Mouse (Mus musculus): ENCODE measurements at regions not wholly inside any gene's neighbourhood (a gene's known extent, or its start where the extent isn't known, plus 50 kb on each side); places are given as distances from the start of the nearest gene placed in this dataset.

DNA sequence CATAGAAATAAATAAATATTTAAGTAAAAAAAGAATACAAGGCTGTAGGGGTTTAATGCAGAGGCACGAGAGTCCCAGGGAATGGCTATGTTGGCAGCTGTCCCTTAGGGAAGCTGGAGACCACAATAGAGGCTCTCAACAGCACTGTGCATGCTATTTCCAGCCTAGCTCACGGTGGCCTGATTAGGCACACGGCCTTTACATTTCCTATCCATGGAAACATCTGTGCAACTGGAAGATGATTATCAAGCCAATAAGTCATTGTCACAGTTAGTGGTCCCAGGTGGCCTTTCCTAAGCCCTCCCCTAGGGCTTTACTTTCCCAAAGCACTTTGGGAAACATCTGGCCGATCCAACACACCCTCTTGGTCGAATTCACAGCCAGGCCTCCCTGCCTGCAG lies 235.9 kb upstream of the Tgfbr2 start:
- Histone ChIP-seq H3K4me2 (replicated peaks) (no peak overlapping the region), H3K4me3 (no peak overlapping the region), H3K9me3 (no peaks in the 10 kb centered on the region), H3K27me3 (no peaks in the 10 kb centered on the region), H3K27ac (replicated peaks) (no peak overlapping the region), H3K36me3 (no peaks in the 10 kb centered on the region), H3K9ac (replicated peaks) (no peak overlapping the region), H3K4me1 (no peaks in the 10 kb centered on the region)
- 76% methylated on average over 5 of the region's 5 CpGs for WGBS
- no peak for ATAC-seq (replicated peaks)

DNA sequence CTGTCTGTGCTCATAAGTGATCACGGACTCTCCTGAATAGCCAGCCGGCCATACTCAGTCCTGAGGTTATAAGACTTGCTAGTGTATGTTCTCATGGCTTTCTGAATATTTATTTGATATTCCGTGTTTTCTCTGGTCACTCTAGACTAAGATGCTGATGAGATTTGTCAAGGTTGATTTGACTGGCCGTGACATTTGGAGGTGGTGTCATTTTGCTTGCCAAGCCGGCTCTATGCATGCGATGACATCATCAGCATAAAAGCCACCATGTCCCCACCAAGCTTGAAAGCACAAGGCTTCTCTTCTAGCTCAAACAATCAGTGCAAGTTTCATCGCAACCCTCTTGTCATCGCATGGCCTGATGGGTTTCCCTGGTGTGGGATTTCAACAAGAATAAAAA lies 235.3 kb upstream of the Tgfbr2 start:
- H3K4me1 ChIP-seq, result no peaks in the 10 kb centered on the region
- WGBS, result 96% methylated on average over 8 of the region's 8 CpGs
- no peak overlapping the region for H3K27ac ChIP-seq (replicated peaks)
- no peaks in the 10 kb centered on the region for H3K27me3 ChIP-seq
- H3K9ac ChIP-seq (replicated peaks), result no peak overlapping the region
- ATAC-seq (replicated peaks), result no peak
- no peaks in the 10 kb centered on the region for H3K9me3 ChIP-seq
- H3K4me3 ChIP-seq, result no peak overlapping the region
- H3K4me2 ChIP-seq (replicated peaks), result no peak overlapping the region
- no peaks in the 10 kb centered on the region for H3K36me3 ChIP-seq

DNA sequence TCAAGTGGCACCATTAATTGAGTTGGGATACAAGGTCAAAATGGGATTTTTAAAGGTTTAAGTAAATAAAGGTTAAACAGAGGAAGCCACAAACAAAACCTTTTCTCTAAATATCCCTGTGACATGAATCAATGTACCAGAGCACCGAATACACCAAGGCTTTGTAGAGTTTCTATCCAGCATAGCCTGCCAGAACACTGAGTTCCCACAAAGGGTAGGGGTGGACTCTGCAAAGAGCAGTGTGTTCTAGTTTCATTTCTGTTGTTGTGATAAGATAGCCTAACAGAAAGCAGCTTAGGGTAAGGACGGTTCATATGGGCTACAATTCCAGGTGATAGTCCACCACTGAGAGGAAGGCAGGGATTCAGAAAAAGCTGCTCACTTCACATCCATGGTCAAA lies 233.0 kb upstream of the Tgfbr2 start:
- Histone ChIP-seq H3K9me3 (no peaks in the 10 kb centered on the region), H3K27ac (replicated peaks) (no peak overlapping the region), H3K27me3 (no peaks in the 10 kb centered on the region), H3K36me3 (no peaks in the 10 kb centered on the region), H3K4me1 (no peaks in the 10 kb centered on the region), H3K4me2 (replicated peaks) (no peak overlapping the region), H3K4me3 (no peak overlapping the region), H3K9ac (replicated peaks) (no peak overlapping the region)
- ATAC-seq (replicated peaks), result no peak
- 82% methylated on average over 2 of the region's 2 CpGs for whole genome bisulfite sequencing

DNA sequence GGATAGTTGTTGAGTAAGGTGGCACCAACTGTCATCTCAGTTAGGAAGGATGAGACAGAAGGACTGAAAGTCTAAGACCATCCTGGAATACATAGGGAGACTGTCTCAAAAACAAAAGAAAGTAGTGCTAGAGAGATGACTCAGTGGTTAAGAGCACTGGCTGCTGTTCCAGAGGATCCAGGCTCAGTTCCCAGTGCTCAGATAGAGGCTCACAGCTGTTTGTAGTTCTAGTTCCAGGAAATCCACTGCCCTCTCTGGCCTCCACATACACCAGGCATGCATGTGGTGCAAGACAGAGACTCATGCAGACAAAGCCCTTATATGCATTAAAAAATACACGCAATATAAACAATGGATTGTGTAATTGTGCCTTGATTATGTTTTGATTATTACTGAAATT lies 229.9 kb upstream of the Tgfbr2 start:
- H3K36me3 ChIP-seq, result no peaks in the 10 kb centered on the region
- H3K4me1 ChIP-seq, result no peaks in the 10 kb centered on the region
- no peak for ATAC-seq (replicated peaks)
- H3K9ac ChIP-seq (replicated peaks), result no peak overlapping the region
- no peak overlapping the region for H3K4me3 ChIP-seq
- no peaks in the 10 kb centered on the region for H3K9me3 ChIP-seq
- H3K27me3 ChIP-seq, result no peaks in the 10 kb centered on the region
- 88% methylated on average over 1 of the region's 1 CpGs for WGBS
- H3K4me2 ChIP-seq (replicated peaks), result no peak overlapping the region
- H3K27ac ChIP-seq (replicated peaks), result no peak overlapping the region

DNA sequence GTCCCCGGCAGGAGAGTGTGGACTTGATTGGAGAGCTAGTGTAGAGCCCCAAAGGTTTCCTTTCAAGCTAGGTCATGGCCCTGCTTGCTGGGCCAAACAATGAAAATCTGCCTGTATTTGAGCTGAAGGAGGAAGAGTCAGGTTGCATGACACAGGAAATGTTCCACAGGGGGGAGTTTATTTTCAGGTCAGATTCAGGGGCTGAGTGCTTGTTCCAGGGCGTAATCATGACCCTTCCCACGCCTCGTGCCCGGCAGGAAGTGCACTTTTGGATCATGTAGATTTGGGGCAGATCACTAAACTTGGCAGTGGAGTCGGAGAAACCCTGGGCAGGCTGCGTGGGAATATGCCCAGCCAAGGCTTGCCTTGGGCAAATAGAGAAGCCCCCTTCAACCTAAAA lies 226.7 kb upstream of the Tgfbr2 start:
- no peaks in the 10 kb centered on the region for H3K27me3 ChIP-seq
- no peaks in the 10 kb centered on the region for H3K4me1 ChIP-seq
- no peaks in the 10 kb centered on the region for H3K9me3 ChIP-seq
- H3K4me2 ChIP-seq (replicated peaks), result no peak overlapping the region
- H3K4me3 ChIP-seq, result no peak overlapping the region
- H3K36me3 ChIP-seq, result no peaks in the 10 kb centered on the region
- H3K9ac ChIP-seq (replicated peaks), result no peak overlapping the region
- no peak for ATAC-seq (replicated peaks)
- WGBS, result 90% methylated on average over 7 of the region's 7 CpGs
- no peak overlapping the region for H3K27ac ChIP-seq (replicated peaks)

DNA sequence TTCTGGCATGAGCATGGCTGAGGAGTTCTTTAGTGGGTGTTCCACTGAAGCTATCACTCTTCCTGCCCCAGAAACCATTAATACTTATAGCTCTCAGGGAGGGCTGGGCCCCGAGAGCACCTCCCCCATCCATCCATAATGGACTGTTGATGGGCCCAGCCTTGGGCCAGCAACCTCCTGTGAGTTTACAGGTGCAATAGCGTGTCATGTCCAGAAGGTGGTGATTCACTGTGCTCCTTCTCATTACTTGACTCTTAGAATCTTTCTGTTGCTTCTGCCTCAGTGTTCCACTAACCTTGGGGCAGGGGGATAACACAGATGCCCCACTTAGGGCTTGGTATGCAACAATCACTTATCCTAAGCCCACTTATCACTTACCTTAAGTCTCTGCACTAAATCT lies 225.1 kb upstream of the Tgfbr2 start:
- no peak overlapping the region for H3K27ac ChIP-seq (replicated peaks)
- H3K9ac ChIP-seq (replicated peaks), result no peak overlapping the region
- no peaks in the 10 kb centered on the region for H3K9me3 ChIP-seq
- no peaks in the 10 kb centered on the region for H3K27me3 ChIP-seq
- no peak overlapping the region for H3K4me2 ChIP-seq (replicated peaks)
- no peak overlapping the region for H3K4me3 ChIP-seq
- ATAC-seq (replicated peaks), result no peak
- H3K4me1 ChIP-seq, result no peaks in the 10 kb centered on the region
- H3K36me3 ChIP-seq, result no peaks in the 10 kb centered on the region
- 46% methylated on average over 2 of the region's 2 CpGs for WGBS

DNA sequence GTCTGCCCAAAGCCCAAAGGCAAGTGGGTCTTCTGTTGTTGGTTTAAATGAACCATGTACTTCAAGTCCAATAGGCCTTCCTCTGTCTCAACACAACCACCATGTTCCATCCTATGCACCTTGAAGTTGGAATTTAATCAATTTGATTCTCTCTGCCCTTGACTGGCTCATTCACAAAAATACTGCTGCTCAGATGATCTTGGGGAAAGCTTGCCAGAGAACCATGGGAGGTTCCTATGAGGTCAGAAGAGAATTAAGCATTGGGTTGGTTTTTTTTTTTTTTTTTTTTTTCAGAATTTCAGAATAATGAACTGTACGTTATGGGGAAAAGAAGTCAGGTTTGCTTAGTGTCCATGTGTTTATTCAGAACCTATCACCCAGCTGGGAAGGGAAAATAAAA lies 224.1 kb upstream of the Tgfbr2 start:
- Histone ChIP-seq H3K4me3 (no peak overlapping the region), H3K27ac (replicated peaks) (no peak overlapping the region), H3K4me1 (no peaks in the 10 kb centered on the region), H3K9ac (replicated peaks) (no peak overlapping the region), H3K9me3 (no peaks in the 10 kb centered on the region), H3K36me3 (no peaks in the 10 kb centered on the region), H3K27me3 (no peaks in the 10 kb centered on the region), H3K4me2 (replicated peaks) (no peak overlapping the region)
- 83% methylated on average over 1 of the region's 1 CpGs for WGBS
- no peak for ATAC-seq (replicated peaks)

DNA sequence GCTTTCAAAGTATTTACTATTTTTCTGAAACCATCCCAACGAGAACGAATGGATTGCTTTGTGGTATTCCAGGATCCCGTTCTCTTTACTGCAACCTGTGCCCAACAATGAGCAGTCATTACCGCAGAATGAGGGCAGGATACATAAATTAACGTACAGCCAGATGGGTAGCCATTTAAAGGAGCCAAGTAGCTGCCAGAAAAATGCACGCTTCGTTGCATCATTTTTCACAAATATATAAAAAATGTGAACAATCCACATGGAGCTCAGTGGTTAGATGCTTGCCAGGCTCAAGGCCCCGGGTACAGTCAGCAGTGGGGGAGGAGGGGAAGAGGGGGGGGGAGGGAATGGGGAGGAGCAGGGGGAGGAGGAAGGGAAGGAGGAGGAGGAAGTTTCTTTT lies 217.1 kb upstream of the Tgfbr2 start:
- WGBS, result 28% methylated on average over 8 of the region's 8 CpGs
- no peak overlapping the region for H3K9ac ChIP-seq (replicated peaks)
- no peak overlapping the region for H3K27ac ChIP-seq (replicated peaks)
- H3K4me1 ChIP-seq, result peaks cover 11% of the 10 kb centered on the region
- H3K4me3 ChIP-seq, result no peak overlapping the region
- peak; percentile 84 for ATAC-seq (replicated peaks)
- H3K36me3 ChIP-seq, result no peaks in the 10 kb centered on the region
- no peaks in the 10 kb centered on the region for H3K27me3 ChIP-seq
- H3K9me3 ChIP-seq, result no peaks in the 10 kb centered on the region
- no peak overlapping the region for H3K4me2 ChIP-seq (replicated peaks)

DNA sequence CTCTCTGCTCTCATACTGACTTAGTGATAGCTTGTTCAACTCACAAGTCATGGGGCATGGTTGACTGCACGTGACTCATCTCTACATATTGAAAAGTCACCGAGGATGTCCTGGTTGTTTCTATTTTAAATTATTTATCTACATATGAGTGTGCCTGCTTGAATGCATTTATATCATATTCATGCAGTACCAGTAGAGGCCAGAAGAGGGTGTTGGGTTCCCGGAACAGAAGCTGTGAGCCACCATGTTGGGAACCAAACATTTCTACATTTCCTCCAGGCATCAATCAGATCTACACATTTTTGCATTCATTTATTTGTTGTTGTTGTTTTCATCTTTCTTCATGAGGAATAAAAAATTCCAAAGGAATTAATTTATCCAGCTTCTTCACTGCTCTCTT lies 214.6 kb upstream of the Tgfbr2 start:
- Histone ChIP-seq H3K9ac (replicated peaks) (no peak overlapping the region), H3K36me3 (no peaks in the 10 kb centered on the region), H3K4me3 (no peak overlapping the region), H3K9me3 (no peaks in the 10 kb centered on the region), H3K4me2 (replicated peaks) (no peak overlapping the region), H3K27me3 (no peaks in the 10 kb centered on the region), H3K4me1 (peaks cover 11% of the 10 kb centered on the region), H3K27ac (replicated peaks) (no peak overlapping the region)
- ATAC-seq (replicated peaks), result no peak
- 90% methylated on average over 3 of the region's 3 CpGs for WGBS

DNA sequence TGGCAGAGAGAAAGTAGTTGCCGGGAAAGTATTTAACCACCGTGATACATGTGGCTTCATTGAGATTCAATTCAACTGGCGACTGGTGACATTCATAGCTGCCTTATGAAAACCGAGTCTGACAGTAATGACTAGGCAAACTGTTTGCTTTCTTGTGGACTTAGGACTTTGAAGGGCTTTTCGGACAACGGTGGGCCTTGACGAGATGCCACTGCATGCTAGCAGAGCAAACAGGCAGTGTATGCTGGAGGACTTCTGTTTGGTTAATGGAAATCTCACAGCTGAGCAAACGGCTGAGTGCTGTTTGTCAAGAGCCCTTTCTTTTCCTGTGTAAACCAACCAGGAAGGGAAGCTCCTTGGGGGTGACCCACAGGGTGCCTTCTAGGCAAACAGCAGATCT lies 213.7 kb upstream of the Tgfbr2 start:
- ATAC-seq (replicated peaks), result no peak
- 69% methylated on average over 8 of the region's 8 CpGs for WGBS
- Histone ChIP-seq H3K36me3 (no peaks in the 10 kb centered on the region), H3K27ac (replicated peaks) (no peak overlapping the region), H3K9me3 (no peaks in the 10 kb centered on the region), H3K4me1 (peaks cover 17% of the 10 kb centered on the region), H3K4me3 (no peak overlapping the region), H3K9ac (replicated peaks) (no peak overlapping the region), H3K27me3 (no peaks in the 10 kb centered on the region), H3K4me2 (replicated peaks) (no peak overlapping the region)

DNA sequence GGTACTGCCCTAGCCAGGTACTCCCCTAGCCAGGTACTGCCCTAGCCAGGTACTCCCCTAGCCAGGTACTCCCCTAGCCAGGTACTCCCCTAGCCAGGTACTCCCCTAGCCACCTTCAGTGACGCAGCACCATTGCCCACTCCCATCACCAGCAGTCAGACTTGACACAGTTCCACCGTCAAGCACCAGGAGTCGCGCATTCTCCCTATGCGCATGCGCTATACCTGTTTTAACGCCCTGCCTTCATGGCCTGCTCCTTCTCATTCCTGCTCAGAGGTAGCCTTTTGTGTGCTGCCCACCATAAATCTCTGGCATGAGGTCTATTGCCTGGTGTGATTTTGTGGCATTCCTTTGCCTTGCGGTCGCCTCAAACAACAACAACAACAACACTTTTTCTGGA lies 212.9 kb upstream of the Tgfbr2 start:
- Histone ChIP-seq H3K27me3 (no peaks in the 10 kb centered on the region), H3K4me2 (replicated peaks) (no peak overlapping the region), H3K27ac (replicated peaks) (no peak overlapping the region), H3K9ac (replicated peaks) (no peak overlapping the region), H3K4me3 (no peak overlapping the region), H3K36me3 (no peaks in the 10 kb centered on the region), H3K4me1 (peaks cover 25% of the 10 kb centered on the region), H3K9me3 (no peaks in the 10 kb centered on the region)
- no peak for ATAC-seq (replicated peaks)
- WGBS, result 95% methylated on average over 9 of the region's 9 CpGs

DNA sequence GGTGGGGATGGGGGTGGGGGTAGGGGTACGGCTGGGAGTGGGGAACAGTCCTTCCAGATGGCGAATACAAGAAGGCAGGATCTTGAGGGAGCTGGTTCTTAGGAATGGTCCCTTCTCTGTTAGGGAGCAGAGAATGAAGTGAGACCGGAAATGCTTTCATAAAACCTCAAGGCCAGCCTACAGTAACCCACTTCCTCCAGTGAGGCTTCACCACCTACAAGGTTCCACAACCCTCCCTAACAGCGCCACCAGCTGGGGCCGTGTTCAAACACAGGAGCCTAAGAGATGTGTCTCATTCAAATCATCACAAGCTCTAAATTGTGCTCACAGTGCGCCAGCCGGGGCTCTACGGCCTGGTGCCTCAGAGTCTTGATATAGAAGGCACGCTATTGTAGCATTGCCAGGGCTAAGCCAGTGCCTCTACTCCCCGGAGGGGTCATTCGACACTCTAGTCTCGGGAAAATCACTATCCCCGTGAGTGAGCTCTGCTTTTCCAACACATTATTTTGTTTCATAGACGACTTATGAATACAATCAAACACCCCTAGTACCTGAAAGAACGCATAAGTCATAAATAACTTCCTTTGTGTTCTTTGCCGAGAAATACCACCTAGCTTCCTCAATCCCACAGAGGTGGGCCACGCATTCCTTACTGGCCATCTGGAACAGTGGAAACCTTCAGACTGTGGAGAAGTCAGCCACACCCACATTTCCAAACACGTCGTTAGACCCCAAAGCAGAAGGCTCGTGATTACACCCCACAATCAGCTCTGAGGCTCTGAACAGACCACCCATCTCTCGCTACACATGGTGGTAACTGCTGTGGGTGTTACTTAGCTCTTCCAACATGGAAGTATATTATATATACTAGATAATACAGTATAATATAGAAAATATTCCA lies 209.3 kb upstream of the Tgfbr2 start:
- ATAC-seq (replicated peaks), result 0 out of 2 replicates have a peak, but pooled peaks have one; percentile 38
- H3K27ac ChIP-seq (replicated peaks), result no peak overlapping the region

More for the DNA sequence above, 209.3 kb upstream of the Tgfbr2 start:
- Histone ChIP-seq H3K4me2 (replicated peaks) (peak overlapping the region; percentile 5; the same call in 1 of the 2 replicates), H3K4me3 (no peak overlapping the region), H3K9ac (replicated peaks) (no peak overlapping the region), H3K27me3 (no peaks in the 10 kb centered on the region), H3K4me1 (peaks cover 14% of the 10 kb centered on the region), H3K9me3 (no peaks in the 10 kb centered on the region), H3K36me3 (no peaks in the 10 kb centered on the region)
- 61% methylated on average over 21 of the region's 21 CpGs for WGBS

All from forebrain, embryonic 15.5 days (tissue).